Mouse (Mus musculus): Measurements from ENCODE around the gene Pcx. TPM values are rescaled to one million over a fixed set of nuclear protein-coding genes. Genes with fewer than 3 reads are reported as not detected.

Pcx gene
- polyA plus RNA-seq (2016; fragmentation: Nextera tagmentation; extraction: Ambion mirVana): 15.9 and 16.6 TPM in 2 replicates

- Histone ChIP-seq H3K4me3 (peak within 1 kb of the TSS; percentile 84), H3K4me1 (replicated peaks) (peaks cover 15% of the 10 kb centered on the region), H3K27ac (ENCODE audit: poor library complexity, severe bottlenecking) (peak within 1 kb of the TSS; percentile 26; the same call in 1 of the 2 replicates), H3K4me2 (peak within 1 kb of the TSS; percentile 90), H3K36me3 (no peaks in the 10 kb centered on the region), H3K9me3 (replicated peaks) (no peaks in the 10 kb centered on the region), H3K27me3 (replicated peaks) (0 out of 2 replicates have a peak, but pooled peaks cover 3% of the 10 kb centered on the region), H3K9ac (peak within 1 kb of the TSS; percentile 67)
- under 1% methylated on average over 82 of the region's 82 CpGs for WGBS
- ATAC-seq (ENCODE audit: insufficient number of reproducible peaks, low FRiP score): peak; percentile 100
Observed at GRCm38 (mm10) chr19:4509986-4510963, at the start of gene Pcx. TSS of gene Pcx (plus strand) at chr19:4510472.

GRCm38 (mm10) chr19:4461981-4462380 is 48.3 kb upstream of the Pcx start:
- H3K4me1 ChIP-seq (replicated peaks): peaks cover 5% of the 10 kb centered on the region; the same call in 1 of the 2 replicates
- 73% methylated on average over 8 of the region's 8 CpGs for whole genome bisulfite sequencing
- no peak for ATAC-seq (ENCODE audit: insufficient number of reproducible peaks, low FRiP score)
- H3K27ac ChIP-seq (ENCODE audit: poor library complexity, severe bottlenecking): no peak overlapping the region
- H3K36me3 ChIP-seq: no peaks in the 10 kb centered on the region
- no peaks in the 10 kb centered on the region for H3K27me3 ChIP-seq (replicated peaks)
- H3K4me2 ChIP-seq: no peak overlapping the region
- H3K9ac ChIP-seq: no peak overlapping the region
- no peak overlapping the region for H3K4me3 ChIP-seq
- H3K9me3 ChIP-seq (replicated peaks): no peaks in the 10 kb centered on the region

GRCm38 (mm10) chr19:4464666-4465065 is 45.6 kb upstream of the Pcx start:
- Histone ChIP-seq H3K27ac (ENCODE audit: poor library complexity, severe bottlenecking) (no peak overlapping the region), H3K9me3 (replicated peaks) (no peaks in the 10 kb centered on the region), H3K4me2 (no peak overlapping the region), H3K36me3 (no peaks in the 10 kb centered on the region), H3K27me3 (replicated peaks) (0 out of 2 replicates have a peak, but pooled peaks cover 8% of the 10 kb centered on the region), H3K9ac (no peak overlapping the region), H3K4me3 (no peak overlapping the region), H3K4me1 (replicated peaks) (peaks cover 5% of the 10 kb centered on the region; the same call in 1 of the 2 replicates)
- no peak for ATAC-seq (ENCODE audit: insufficient number of reproducible peaks, low FRiP score)
- WGBS: 84% methylated on average over 4 of the region's 4 CpGs

- no peak overlapping the region for H3K9ac ChIP-seq
- H3K4me1 ChIP-seq (replicated peaks): peaks cover 5% of the 10 kb centered on the region; the same call in 1 of the 2 replicates
- H3K27me3 ChIP-seq (replicated peaks): 0 out of 2 replicates have a peak, but pooled peaks cover 18% of the 10 kb centered on the region
- no peak for ATAC-seq (ENCODE audit: insufficient number of reproducible peaks, low FRiP score)
- H3K4me3 ChIP-seq: no peak overlapping the region
- H3K4me2 ChIP-seq: no peak overlapping the region
- no peaks in the 10 kb centered on the region for H3K36me3 ChIP-seq
- WGBS: 28% methylated on average over 5 of the region's 5 CpGs
- H3K27ac ChIP-seq (ENCODE audit: poor library complexity, severe bottlenecking): no peak overlapping the region
- no peaks in the 10 kb centered on the region for H3K9me3 ChIP-seq (replicated peaks)
Observed at GRCm38 (mm10) chr19:4468363-4468762, 41.9 kb upstream of the Pcx start.

- H3K4me2 ChIP-seq: no peak overlapping the region
- no peaks in the 10 kb centered on the region for H3K9me3 ChIP-seq (replicated peaks)
- no peak overlapping the region for H3K9ac ChIP-seq
- no peak for ATAC-seq (ENCODE audit: insufficient number of reproducible peaks, low FRiP score)
- 85% methylated on average over 5 of the region's 5 CpGs for WGBS
- peaks cover 17% of the 10 kb centered on the region for H3K4me1 ChIP-seq (replicated peaks)
- H3K27me3 ChIP-seq (replicated peaks): peaks cover 48% of the 10 kb centered on the region
- no peak overlapping the region for H3K4me3 ChIP-seq
- no peak overlapping the region for H3K27ac ChIP-seq (ENCODE audit: poor library complexity, severe bottlenecking)
- no peaks in the 10 kb centered on the region for H3K36me3 ChIP-seq
Observed at GRCm38 (mm10) chr19:4473549-4473948, 36.7 kb upstream of the Pcx start.

DNA sequence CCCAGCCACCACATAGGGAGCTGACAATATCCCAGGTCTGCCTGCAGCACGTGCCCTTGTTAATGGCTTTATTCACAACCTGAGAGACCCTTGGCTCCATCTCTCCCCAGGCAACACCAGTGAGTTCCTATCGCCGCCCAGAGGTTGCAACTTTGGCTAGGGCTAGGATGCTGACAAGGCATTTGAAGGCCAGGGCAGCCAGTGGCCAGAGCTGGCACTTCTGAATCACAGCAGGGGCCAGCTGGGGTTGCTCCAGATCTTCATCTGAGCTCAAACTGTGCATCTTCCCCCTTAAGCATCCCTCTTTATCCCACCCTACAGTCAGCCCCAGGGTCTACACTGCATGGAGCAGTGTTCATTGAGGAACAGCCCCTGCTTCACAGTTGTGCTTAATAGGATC is 35.5 kb upstream of the Pcx start:
- no peak overlapping the region for H3K27ac ChIP-seq (ENCODE audit: poor library complexity, severe bottlenecking)
- ATAC-seq (ENCODE audit: insufficient number of reproducible peaks, low FRiP score): no peak
- 42% methylated on average over 3 of the region's 3 CpGs for WGBS
- H3K4me2 ChIP-seq: no peak overlapping the region
- no peak overlapping the region for H3K9ac ChIP-seq
- H3K9me3 ChIP-seq (replicated peaks): no peaks in the 10 kb centered on the region
- peaks cover 45% of the 10 kb centered on the region for H3K27me3 ChIP-seq (replicated peaks)
- H3K36me3 ChIP-seq: no peaks in the 10 kb centered on the region
- peaks cover 17% of the 10 kb centered on the region for H3K4me1 ChIP-seq (replicated peaks)
- no peak overlapping the region for H3K4me3 ChIP-seq

GRCm38 (mm10) chr19:4475224-4475925 is 34.9 kb upstream of the Pcx start:
- Histone ChIP-seq H3K4me3 (no peak overlapping the region), H3K27me3 (replicated peaks) (peaks cover 41% of the 10 kb centered on the region), H3K4me2 (no peak overlapping the region), H3K36me3 (no peaks in the 10 kb centered on the region), H3K9ac (no peak overlapping the region), H3K27ac (ENCODE audit: poor library complexity, severe bottlenecking) (no peak overlapping the region), H3K9me3 (replicated peaks) (no peaks in the 10 kb centered on the region), H3K4me1 (replicated peaks) (peaks cover 17% of the 10 kb centered on the region)
- ATAC-seq (ENCODE audit: insufficient number of reproducible peaks, low FRiP score): no peak
- WGBS: 70% methylated on average over 11 of the region's 11 CpGs

- H3K4me2 ChIP-seq: peak overlapping the region; percentile 97
- peak overlapping the region; percentile 63 for H3K4me3 ChIP-seq
- peak overlapping the region; percentile 73 for H3K9ac ChIP-seq
- no peaks in the 10 kb centered on the region for H3K9me3 ChIP-seq (replicated peaks)
- no peak overlapping the region for H3K27ac ChIP-seq (ENCODE audit: poor library complexity, severe bottlenecking)
- peak; percentile 54 for ATAC-seq (ENCODE audit: insufficient number of reproducible peaks, low FRiP score)
- peaks cover 17% of the 10 kb centered on the region for H3K4me1 ChIP-seq (replicated peaks)
- no peaks in the 10 kb centered on the region for H3K36me3 ChIP-seq
- H3K27me3 ChIP-seq (replicated peaks): peaks cover 38% of the 10 kb centered on the region
- 0% methylated on average over 69 of the region's 70 CpGs for WGBS
Observed at GRCm38 (mm10) chr19:4476601-4477257, 33.5 kb upstream of the Pcx start.

- Histone ChIP-seq H3K4me3 (peak within 1 kb of the TSS; percentile 63), H3K36me3 (no peaks in the 10 kb centered on the region), H3K4me2 (peak within 1 kb of the TSS; percentile 97), H3K27ac (ENCODE audit: poor library complexity, severe bottlenecking) (no peak within 1 kb of the TSS), H3K9me3 (replicated peaks) (no peaks in the 10 kb centered on the region), H3K9ac (peak within 1 kb of the TSS; percentile 73), H3K4me1 (replicated peaks) (peaks cover 17% of the 10 kb centered on the region), H3K27me3 (replicated peaks) (peaks cover 35% of the 10 kb centered on the region)
- peak; percentile 52; the same call in 1 of the 2 replicates for ATAC-seq (ENCODE audit: insufficient number of reproducible peaks, low FRiP score)
- 13% methylated on average over 21 of the region's 21 CpGs for WGBS
Observed at GRCm38 (mm10) chr19:4477345-4478189, 32.7 kb upstream of the Pcx start, which contains the start of gene Syt12. TSS of gene Syt12 (minus strand) at chr19:4477447.

DNA sequence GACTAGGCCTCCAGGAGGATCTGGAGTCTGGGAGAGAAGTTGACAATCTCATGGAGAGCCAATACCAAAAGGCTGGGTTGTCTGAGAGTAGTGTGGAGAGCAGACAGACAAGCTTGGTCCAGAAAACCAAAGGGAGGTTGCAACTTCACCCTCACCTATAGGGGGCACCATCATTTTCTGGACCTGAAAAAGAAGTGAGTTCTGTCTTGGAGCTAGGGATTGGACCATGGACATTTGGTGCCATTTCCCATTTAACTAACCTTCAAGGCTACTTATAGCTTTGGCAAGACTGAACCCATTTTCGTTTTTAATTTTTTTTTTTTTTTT is 32.1 kb upstream of the Pcx start:
- Histone ChIP-seq H3K4me1 (replicated peaks) (peaks cover 17% of the 10 kb centered on the region), H3K9me3 (replicated peaks) (no peaks in the 10 kb centered on the region), H3K4me2 (peak overlapping the region; percentile 44), H3K36me3 (no peaks in the 10 kb centered on the region), H3K27ac (ENCODE audit: poor library complexity, severe bottlenecking) (no peak overlapping the region), H3K27me3 (replicated peaks) (peaks cover 35% of the 10 kb centered on the region), H3K9ac (no peak overlapping the region), H3K4me3 (no peak overlapping the region)
- WGBS: 26% methylated on average over 1 of the region's 1 CpGs
- ATAC-seq (ENCODE audit: insufficient number of reproducible peaks, low FRiP score): no peak
